Mouse (Mus musculus) cerebellum, adult 2 months (tissue): ENCODE measurements around the gene Dpep3.

Experiments
- CTCF ChIP-seq: fragments of 200-500 bp; IDR thresholded peaks from 2 replicates; pipeline ENCODE4 v1.5.1; 2011; ENCODE audit warnings: low read depth, mild to moderate bottlenecking, control low read depth, low read length, moderate library complexity, borderline replicate concordance; ENCODE audit not compliant: insufficient read depth
- POLR2A ChIP-seq: fragments of 200-500 bp; IDR thresholded peaks from 2 replicates; pipeline ENCODE4 v1.6.1; 2011; ENCODE audit warnings: low read length, control low read depth, borderline replicate concordance; ENCODE audit not compliant: insufficient read depth

DNA sequence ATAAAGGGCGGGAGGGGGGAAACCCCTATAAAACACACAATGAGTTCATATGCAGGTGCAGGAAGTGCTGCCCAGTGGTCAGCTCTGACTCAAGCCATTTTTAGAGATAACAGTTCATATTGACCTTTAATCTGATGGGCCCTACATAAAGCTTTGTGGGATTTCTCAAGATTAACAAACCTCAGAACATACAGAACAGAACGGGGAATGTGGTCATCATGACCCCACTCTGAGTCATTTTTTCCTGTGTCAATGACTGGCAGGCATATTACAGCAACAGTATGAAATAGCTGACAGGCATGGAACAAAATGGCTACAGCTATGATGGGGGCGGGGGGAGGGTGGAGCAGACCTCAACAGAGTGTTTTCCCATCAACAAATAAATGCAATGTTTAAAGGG lies 27.9 kb upstream of the Dpep3 start:
- TF ChIP-seq POLR2A (no peak), CTCF (no peak)
